Mouse (Mus musculus): ENCODE measurements around the gene Tmem263. TPM values are rescaled to one million over a fixed set of nuclear protein-coding genes. Genes with fewer than 3 reads are reported as not detected.

Tmem263 gene
- polyA plus RNA-seq (2016; fragmentation: Nextera tagmentation; extraction: Ambion mirVana) = 75.0 and 87.3 TPM in 2 replicates

DNA sequence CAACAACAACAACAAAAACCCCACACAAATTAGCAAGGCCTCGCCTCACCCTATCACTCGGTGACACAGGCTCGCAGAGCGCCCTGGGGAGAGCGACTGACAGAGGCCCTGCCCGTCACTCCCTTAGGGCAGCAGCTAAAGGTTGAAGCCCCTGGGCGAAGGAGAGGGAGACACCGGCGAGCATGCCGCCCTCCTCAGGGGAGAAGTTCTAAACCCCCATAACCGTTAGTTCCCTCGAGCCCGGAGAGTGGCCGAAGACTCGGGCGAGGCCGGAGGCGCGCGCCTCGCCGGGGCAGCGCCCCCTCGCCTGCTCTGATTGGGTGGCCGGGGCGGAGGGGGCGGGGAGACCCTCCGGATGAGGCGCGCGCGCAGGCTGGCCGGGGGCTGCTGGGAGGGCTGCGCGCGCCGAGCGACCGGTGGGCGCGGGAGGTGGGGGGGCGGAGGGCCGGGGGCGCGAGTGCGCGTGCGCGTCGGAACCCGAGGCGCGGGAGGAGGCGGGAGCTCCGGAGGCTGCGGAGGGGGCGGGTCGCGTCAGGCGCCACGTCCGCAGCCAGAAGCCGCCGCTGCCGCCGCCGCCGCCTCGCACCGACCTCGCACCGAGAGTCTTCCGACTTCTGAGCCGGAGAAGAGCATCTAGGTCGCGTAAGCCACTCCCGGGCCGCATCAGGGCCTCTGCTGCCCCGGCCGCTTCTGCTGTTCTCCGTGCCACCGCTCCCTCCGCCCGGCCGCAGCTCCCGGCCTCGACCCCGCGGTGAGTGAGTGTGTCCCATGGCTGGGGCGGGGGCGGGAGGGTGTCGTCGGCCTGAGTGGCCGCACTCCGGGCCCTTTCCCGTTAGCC is at the start of gene Tmem263, which contains the start of gene Fhl4:
TSS of gene Tmem263 (plus strand) at position 381 of the 838 bp plus-strand sequence.
TSS of gene Fhl4 (minus strand) at position 249 of the 838 bp plus-strand sequence.
- WGBS = 0% methylated on average over 67 of the region's 96 CpGs
- ATAC-seq (ENCODE audit: low FRiP score) = peak; percentile 97

DNA sequence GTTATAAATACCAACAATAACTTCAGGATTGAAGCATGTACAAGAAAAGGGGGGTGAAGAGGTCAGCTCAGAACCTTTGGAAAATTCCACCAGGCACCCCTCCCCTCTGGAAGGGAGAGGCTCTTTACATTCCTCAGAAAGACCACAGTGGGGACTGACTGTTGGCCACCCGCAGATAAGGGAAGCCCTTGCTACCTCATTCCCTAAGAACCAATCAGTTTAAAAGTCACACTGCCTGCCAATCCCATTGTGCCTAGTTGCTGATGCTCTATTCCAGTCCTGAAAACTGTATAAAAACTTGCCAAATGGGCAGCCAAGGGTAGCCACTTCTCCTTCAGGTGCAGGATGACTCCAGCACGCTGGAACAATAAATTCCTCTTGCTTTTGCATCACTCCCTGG is 47.6 kb upstream of the Tmem263 start:
- no peaks in the 10 kb centered on the region for H3K4me1 ChIP-seq
- H3K36me3 ChIP-seq = no peaks in the 10 kb centered on the region
- no peak overlapping the region for H3K4me2 ChIP-seq (replicated peaks)
- no peaks in the 10 kb centered on the region for H3K9me3 ChIP-seq (replicated peaks)
- H3K27ac ChIP-seq = no peak overlapping the region
- WGBS = 93% methylated on average over 2 of the region's 2 CpGs
- ATAC-seq (ENCODE audit: low FRiP score) = no peak
- no peak overlapping the region for H3K9ac ChIP-seq
- no peak overlapping the region for H3K4me3 ChIP-seq
- no peaks in the 10 kb centered on the region for H3K27me3 ChIP-seq

More for the DNA sequence above, at the start of gene Tmem263, which contains the start of gene Fhl4:
- peak within 1 kb of the TSS; percentile 93 for H3K9ac ChIP-seq
- H3K9me3 ChIP-seq (replicated peaks) = no peaks in the 10 kb centered on the region
- H3K4me1 ChIP-seq = peaks cover 11% of the 10 kb centered on the region; the same call in 1 of the 2 replicates
- peak within 1 kb of the TSS; percentile 87 for H3K27ac ChIP-seq
- peak within 1 kb of the TSS; percentile 94 for H3K4me2 ChIP-seq (replicated peaks)
- peak within 1 kb of the TSS; percentile 94 for H3K4me3 ChIP-seq
- H3K36me3 ChIP-seq = no peaks in the 10 kb centered on the region
- no peaks in the 10 kb centered on the region for H3K27me3 ChIP-seq

DNA sequence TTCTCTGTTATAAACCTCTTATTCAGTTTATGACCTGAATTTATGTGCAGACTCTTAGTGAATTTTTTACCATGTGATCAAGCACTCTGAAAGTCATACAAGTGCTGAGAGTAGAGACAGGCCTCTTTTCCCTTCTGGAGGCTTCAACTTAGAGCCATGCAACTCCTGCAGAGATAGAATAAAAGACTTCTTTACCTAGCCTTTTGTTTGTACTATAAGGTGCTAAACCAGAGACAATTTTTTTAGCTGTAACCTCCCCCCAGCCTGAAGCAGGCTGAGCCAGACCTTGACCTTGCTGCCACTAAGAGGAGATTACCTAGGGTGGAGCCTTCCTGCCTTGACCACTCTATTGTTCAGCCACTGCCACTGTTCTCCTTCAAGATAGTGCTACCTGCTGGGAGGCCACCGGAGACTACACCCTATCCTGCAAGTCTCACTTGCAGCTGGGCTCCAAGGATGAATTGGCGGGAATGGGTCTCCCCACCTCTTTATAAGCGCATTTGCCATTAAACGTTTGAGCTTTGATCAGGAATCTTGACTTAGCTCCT is 30.7 kb upstream of the Tmem263 start:
- Histone ChIP-seq H3K9ac (no peak overlapping the region), H3K4me2 (replicated peaks) (no peak overlapping the region), H3K4me1 (no peaks in the 10 kb centered on the region), H3K4me3 (no peak overlapping the region), H3K27me3 (no peaks in the 10 kb centered on the region), H3K27ac (no peak overlapping the region), H3K9me3 (replicated peaks) (no peaks in the 10 kb centered on the region), H3K36me3 (no peaks in the 10 kb centered on the region)
- ATAC-seq (ENCODE audit: low FRiP score) = no peak
- WGBS = 57% methylated on average over 4 of the region's 4 CpGs

DNA sequence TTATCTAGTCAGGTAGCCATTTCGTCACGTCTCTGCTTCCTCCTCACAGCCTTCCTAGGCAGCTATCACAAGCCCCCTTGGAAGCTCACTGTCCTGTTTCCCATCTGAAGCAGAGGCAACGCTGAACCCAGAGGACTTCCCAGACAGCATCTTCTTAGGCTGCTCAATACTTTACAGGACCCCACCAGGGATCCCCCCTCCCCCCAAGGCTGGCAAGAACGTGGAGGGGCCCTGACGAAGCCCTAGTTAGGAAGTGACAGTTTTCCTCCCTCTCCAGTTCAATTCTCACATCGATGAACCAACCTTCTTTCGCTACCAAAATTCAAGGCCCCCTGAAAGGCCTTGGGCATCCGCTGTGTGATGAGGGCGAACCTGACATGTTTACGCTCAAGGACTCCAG is 586 bp upstream of the Tmem263 start:
- Histone ChIP-seq H3K9ac (peak overlapping the region; percentile 93), H3K4me3 (peak overlapping the region; percentile 94), H3K36me3 (no peaks in the 10 kb centered on the region), H3K27me3 (no peaks in the 10 kb centered on the region), H3K27ac (peak overlapping the region; percentile 87), H3K4me2 (replicated peaks) (peak overlapping the region; percentile 94), H3K4me1 (peaks cover 11% of the 10 kb centered on the region; the same call in 1 of the 2 replicates), H3K9me3 (replicated peaks) (no peaks in the 10 kb centered on the region)
- ATAC-seq (ENCODE audit: low FRiP score) = peak; percentile 38
- WGBS = under 1% methylated on average over 10 of the region's 10 CpGs

DNA sequence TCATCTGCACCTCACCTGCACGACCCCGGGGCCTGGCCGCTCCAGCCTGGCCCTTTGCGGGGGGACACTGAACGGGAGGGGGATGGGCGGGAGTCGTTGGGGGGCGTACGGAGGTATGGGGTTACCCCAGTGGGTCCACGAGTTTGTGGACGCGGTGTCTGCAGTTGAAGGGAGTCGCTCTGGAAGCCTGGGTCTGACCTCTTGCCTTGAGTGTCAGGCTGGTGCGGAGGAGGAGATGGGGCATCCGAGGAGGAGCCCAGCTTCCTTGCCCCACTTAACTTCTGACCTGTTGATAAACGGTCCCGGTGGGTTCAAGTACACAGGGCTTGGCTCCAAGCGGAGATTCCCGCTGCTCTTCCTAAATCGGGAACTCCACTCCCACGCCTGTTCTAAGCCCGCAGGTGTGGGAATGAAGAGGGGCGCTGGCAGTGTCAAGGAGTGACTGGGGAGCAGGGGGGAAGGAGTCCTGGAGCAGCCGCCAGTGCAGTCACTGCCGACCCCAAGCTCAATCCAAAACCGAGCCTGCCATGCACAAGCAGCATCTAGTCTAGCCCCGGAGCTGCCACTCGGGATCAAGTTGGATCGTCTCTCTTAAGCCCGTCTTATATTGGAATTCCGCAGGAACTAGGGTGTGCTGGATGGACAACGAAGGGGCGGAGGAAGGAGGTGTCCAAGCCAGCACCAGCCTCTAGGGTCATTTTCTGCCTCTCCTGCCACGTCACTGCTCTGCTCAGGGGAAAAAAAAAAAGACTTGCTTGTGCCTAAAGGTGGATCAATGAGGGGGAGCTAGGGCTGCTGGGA is 858 bp downstream of the Tmem263 start:
- H3K4me1 ChIP-seq = peaks cover 11% of the 10 kb centered on the region; the same call in 1 of the 2 replicates
- peak overlapping the region; percentile 82 for H3K27ac ChIP-seq
- peak; percentile 7; the same call in 1 of the 2 replicates for ATAC-seq (ENCODE audit: low FRiP score)
- WGBS = under 1% methylated on average over 34 of the region's 34 CpGs
- H3K9ac ChIP-seq = peak overlapping the region; percentile 93
- H3K4me2 ChIP-seq (replicated peaks) = peak overlapping the region; percentile 94
- no peaks in the 10 kb centered on the region for H3K9me3 ChIP-seq (replicated peaks)
- H3K4me3 ChIP-seq = peak overlapping the region; percentile 94
- H3K36me3 ChIP-seq = no peaks in the 10 kb centered on the region
- no peaks in the 10 kb centered on the region for H3K27me3 ChIP-seq

DNA sequence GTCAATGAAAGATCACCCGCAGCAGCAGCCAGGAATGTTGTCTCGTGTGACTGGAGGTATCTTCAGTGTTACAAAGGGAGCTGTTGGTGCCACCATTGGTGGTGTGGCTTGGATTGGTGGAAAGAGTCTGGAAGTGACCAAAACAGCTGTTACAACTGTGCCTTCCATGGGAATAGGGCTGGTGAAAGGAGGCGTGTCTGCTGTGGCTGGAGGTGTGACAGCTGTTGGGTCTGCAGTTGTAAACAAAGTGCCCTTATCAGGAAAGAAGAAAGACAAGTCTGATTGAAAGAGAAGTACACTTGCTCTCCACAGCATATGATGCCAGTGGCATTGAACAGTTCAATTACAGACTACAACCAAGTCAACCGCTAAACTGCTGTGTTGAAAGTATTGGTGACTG is 12.0 kb downstream of the Tmem263 start:
- ATAC-seq (ENCODE audit: low FRiP score) = no peak
- 86% methylated on average over 4 of the region's 4 CpGs for WGBS

DNA sequence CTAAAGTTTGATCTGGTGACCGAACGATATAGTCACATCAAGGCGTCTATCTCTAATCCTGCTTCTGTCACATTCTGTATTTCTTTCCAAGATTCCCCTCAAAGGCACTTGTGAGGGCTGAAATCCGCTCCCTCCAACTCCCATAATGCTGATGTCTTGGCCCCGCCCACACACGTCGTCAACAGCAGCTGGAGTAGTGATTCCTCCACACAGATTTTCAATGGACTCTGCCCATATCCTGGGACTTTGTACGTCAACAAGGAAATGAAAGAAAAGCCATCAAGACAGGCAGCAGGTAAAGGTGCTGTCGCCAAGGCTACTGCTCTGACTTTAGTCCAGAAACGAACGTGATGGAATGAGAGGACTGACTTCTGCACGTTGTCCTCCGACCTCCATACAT is 22.8 kb downstream of the Tmem263 start:
- H3K27ac ChIP-seq = no peak overlapping the region
- no peaks in the 10 kb centered on the region for H3K9me3 ChIP-seq (replicated peaks)
- 89% methylated on average over 13 of the region's 13 CpGs for WGBS
- ATAC-seq (ENCODE audit: low FRiP score) = no peak
- H3K4me1 ChIP-seq = peaks cover 18% of the 10 kb centered on the region
- H3K9ac ChIP-seq = no peak overlapping the region
- H3K27me3 ChIP-seq = no peaks in the 10 kb centered on the region
- no peak overlapping the region for H3K4me2 ChIP-seq (replicated peaks)
- peaks cover 41% of the 10 kb centered on the region for H3K36me3 ChIP-seq
- no peak overlapping the region for H3K4me3 ChIP-seq

More for the DNA sequence above, 12.0 kb downstream of the Tmem263 start:
- Histone ChIP-seq H3K36me3 (peaks cover 18% of the 10 kb centered on the region), H3K9me3 (replicated peaks) (no peaks in the 10 kb centered on the region), H3K4me1 (no peaks in the 10 kb centered on the region), H3K9ac (no peak overlapping the region), H3K27ac (no peak overlapping the region), H3K27me3 (no peaks in the 10 kb centered on the region), H3K4me2 (replicated peaks) (no peak overlapping the region), H3K4me3 (no peak overlapping the region)

DNA sequence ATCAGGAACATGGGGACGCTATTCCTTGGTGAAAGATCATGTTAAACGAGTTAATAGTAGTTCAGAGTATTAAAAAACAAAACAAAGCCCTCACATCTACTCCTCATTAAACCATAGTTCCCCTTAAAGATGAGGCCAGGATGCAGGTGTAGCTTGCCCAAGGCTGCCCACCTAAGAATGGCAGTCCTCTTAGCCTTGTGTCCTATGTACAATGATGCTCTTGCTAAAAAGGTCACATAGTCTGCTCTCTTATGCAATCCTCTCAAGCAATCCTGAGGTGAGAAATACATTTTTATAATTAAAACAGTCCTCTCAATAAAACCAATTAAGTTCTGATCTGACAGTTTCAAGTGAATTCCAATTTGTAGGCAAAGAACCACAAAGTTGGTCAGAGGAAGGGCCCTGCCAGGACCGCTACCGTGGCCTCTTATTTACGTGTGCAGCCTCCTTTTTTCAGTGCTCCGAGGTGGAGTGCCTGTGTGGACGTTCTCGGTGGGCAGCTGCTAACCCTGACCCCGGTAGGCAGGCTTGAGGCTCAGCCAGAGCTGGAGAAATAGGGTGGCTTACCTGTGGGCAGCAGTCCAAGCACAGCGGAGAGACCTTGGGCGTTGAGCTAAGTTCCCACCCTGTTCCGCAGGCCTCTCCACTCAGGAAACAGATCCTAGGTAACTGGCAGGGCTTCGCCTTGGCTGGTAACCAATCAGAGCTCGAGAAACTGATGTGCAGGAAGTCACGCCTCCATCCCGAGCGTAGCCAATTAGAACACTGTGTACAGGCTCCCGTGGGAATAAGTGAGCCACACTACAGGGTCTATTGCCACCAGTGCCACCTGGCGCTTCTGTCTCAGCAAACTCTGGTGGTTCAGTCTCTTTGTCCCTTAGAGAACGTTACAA is 25.2 kb downstream of the Tmem263 start, which contains the start of gene Mterf2:
TSS of gene Mterf2 (minus strand) at position 633 of the 893 bp plus-strand sequence.
- ATAC-seq (ENCODE audit: low FRiP score) = peak; percentile 100
- Histone ChIP-seq H3K4me3 (peak within 1 kb of the TSS; percentile 75), H3K27me3 (no peaks in the 10 kb centered on the region), H3K4me2 (replicated peaks) (peak within 1 kb of the TSS; percentile 61), H3K4me1 (peaks cover 18% of the 10 kb centered on the region), H3K27ac (peak within 1 kb of the TSS; percentile 36; the same call in 1 of the 2 replicates), H3K36me3 (peaks cover 25% of the 10 kb centered on the region), H3K9ac (peak within 1 kb of the TSS; percentile 73), H3K9me3 (replicated peaks) (no peaks in the 10 kb centered on the region)
- 7% methylated on average over 20 of the region's 20 CpGs for WGBS

DNA sequence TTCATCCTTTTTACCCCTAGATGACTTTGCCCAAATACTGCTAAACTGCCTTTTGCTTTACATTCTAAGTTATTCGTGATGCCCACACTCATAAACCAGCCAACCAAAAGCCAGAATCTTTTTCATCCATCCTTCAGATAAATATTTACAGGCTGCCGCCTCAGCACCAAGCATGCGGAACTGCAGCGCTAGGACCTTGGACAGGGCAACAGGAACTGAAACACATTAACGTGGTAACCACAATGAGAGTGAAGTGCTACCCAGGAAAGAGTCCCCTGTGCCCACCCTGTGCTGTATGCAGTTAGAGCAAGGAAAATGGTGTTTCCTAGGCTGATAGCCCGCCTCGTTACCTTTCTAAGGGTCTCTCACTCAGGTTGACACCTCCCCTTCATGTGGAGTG is 26.0 kb downstream of the Tmem263 start:
- peak overlapping the region; percentile 29; the same call in 1 of the 2 replicates for H3K9ac ChIP-seq
- WGBS = 29% methylated on average over 7 of the region's 7 CpGs
- no peaks in the 10 kb centered on the region for H3K9me3 ChIP-seq (replicated peaks)
- peak overlapping the region; percentile 36; the same call in 1 of the 2 replicates for H3K27ac ChIP-seq
- peaks cover 18% of the 10 kb centered on the region for H3K4me1 ChIP-seq
- H3K36me3 ChIP-seq = peaks cover 23% of the 10 kb centered on the region
- no peaks in the 10 kb centered on the region for H3K27me3 ChIP-seq
- ATAC-seq (ENCODE audit: low FRiP score) = peak; percentile 18
- peak overlapping the region; percentile 75 for H3K4me3 ChIP-seq
- H3K4me2 ChIP-seq (replicated peaks) = peak overlapping the region; percentile 61

DNA sequence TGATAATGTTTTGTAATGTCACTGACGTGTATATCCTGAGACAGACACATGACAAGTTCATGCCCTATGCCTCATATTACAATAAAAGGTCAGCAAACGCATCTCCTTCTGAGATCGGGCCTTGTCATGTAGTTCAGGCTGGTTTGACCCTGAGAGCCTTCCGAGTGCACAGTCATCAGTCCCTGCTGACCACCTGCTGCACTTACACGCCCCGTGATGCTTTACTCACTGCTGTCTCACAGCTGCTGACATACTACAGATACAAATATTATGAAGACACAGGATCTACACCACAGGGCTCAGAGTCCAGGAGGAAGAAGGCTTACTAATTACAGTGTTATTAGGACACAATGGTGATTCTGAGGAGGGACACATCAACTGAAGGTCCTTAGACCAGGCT is 34.1 kb downstream of the Tmem263 start:
- no peak overlapping the region for H3K27ac ChIP-seq
- H3K27me3 ChIP-seq = no peaks in the 10 kb centered on the region
- peaks cover 13% of the 10 kb centered on the region; the same call in 1 of the 2 replicates for H3K36me3 ChIP-seq
- no peak overlapping the region for H3K4me3 ChIP-seq
- H3K4me1 ChIP-seq = no peaks in the 10 kb centered on the region
- H3K9ac ChIP-seq = no peak overlapping the region
- 83% methylated on average over 6 of the region's 6 CpGs for WGBS
- no peak for ATAC-seq (ENCODE audit: low FRiP score)
- no peak overlapping the region for H3K4me2 ChIP-seq (replicated peaks)
- H3K9me3 ChIP-seq (replicated peaks) = no peaks in the 10 kb centered on the region

DNA sequence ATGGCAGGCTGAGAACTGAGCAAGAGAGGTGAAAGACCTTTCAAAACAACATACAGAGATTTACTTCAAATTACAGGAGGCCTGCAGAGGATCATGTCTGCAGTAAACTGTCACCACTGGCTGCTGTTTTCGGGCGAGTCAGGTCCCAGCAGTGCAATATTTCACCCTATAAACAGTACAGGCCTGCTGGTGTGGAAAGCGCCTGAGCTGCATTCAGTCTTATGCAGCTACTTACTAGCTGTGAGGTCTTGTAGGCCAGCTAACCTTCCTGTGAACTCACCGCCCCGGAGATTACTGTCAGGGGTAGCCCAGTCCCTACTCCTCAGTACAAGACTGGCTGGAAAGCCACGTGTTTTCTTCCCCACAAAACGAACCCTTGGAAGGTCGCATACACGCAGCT is 39.0 kb downstream of the Tmem263 start:
- no peak overlapping the region for H3K4me2 ChIP-seq (replicated peaks)
- no peaks in the 10 kb centered on the region for H3K27me3 ChIP-seq
- H3K36me3 ChIP-seq = peaks cover 35% of the 10 kb centered on the region
- no peak overlapping the region for H3K4me3 ChIP-seq
- no peaks in the 10 kb centered on the region for H3K9me3 ChIP-seq (replicated peaks)
- H3K27ac ChIP-seq = no peak overlapping the region
- no peaks in the 10 kb centered on the region for H3K4me1 ChIP-seq
- no peak for ATAC-seq (ENCODE audit: low FRiP score)
- WGBS = 89% methylated on average over 9 of the region's 9 CpGs
- H3K9ac ChIP-seq = no peak overlapping the region

Data from hindbrain, embryonic 12.5 days (tissue).